Mouse (Mus musculus): ENCODE results near the gene Tars2. TPM values are rescaled to one million over a fixed set of nuclear protein-coding genes. Genes with fewer than 3 reads are reported as not detected.

The Tars2 gene
- polyA plus RNA-seq, 1 experiment from 2014 or later, result 40.1 TPM

GRCm38 (mm10) chr3:95732297-95732696 is 27.7 kb downstream of the Tars2 start:
- Histone ChIP-seq H3K9ac (ENCODE audit: low read depth, low read length) (no peak overlapping the region), H3K9me3 (ENCODE audit: control insufficient read depth, low read length) (no peaks in the 10 kb centered on the region), H3K27me3 (replicated peaks; ENCODE audit: control insufficient read depth, insufficient read depth, low read length) (no peaks in the 10 kb centered on the region), H3K4me2 (ENCODE audit: low read depth, low read length) (no peak overlapping the region), H3K27ac (replicated peaks; ENCODE audit: low read depth, low read length) (no peak overlapping the region), H3K36me3 (ENCODE audit: control insufficient read depth, insufficient read depth, low read length) (peaks cover 16% of the 10 kb centered on the region; the same call in 1 of the 2 replicates), H3K4me1 (ENCODE audit: control insufficient read depth, insufficient read depth, low read length) (peaks cover 7% of the 10 kb centered on the region; the same call in 1 of the 2 replicates), H3K4me3 (ENCODE audit: low read depth, low read length) (no peak overlapping the region)
- DNase-seq (ENCODE audit: low spot score), result no peak
- WGBS, result 94% methylated on average over 9 of the region's 9 CpGs
- ATAC-seq (ENCODE audit: low read depth), result no peak

- H3K27me3 ChIP-seq (replicated peaks; ENCODE audit: control insufficient read depth, insufficient read depth, low read length), result no peaks in the 10 kb centered on the region
- no peak overlapping the region for H3K9ac ChIP-seq (ENCODE audit: low read depth, low read length)
- no peak for DNase-seq (ENCODE audit: low spot score)
- no peak for ATAC-seq (ENCODE audit: low read depth)
- 75% methylated on average over 4 of the region's 4 CpGs for WGBS
- no peak overlapping the region for H3K27ac ChIP-seq (replicated peaks; ENCODE audit: low read depth, low read length)
- peaks cover 15% of the 10 kb centered on the region; the same call in 1 of the 2 replicates for H3K36me3 ChIP-seq (ENCODE audit: control insufficient read depth, insufficient read depth, low read length)
- H3K4me1 ChIP-seq (ENCODE audit: control insufficient read depth, insufficient read depth, low read length), result peaks cover 7% of the 10 kb centered on the region; the same call in 1 of the 2 replicates
- no peak overlapping the region for H3K4me2 ChIP-seq (ENCODE audit: low read depth, low read length)
- H3K4me3 ChIP-seq (ENCODE audit: low read depth, low read length), result no peak overlapping the region
- H3K9me3 ChIP-seq (ENCODE audit: control insufficient read depth, low read length), result no peaks in the 10 kb centered on the region
Observed at GRCm38 (mm10) chr3:95731802-95732201, 28.2 kb downstream of the Tars2 start.

- H3K9ac ChIP-seq (ENCODE audit: low read depth, low read length), result no peak overlapping the region
- WGBS, result 81% methylated on average over 7 of the region's 7 CpGs
- DNase-seq (ENCODE audit: low spot score) (no peak), ATAC-seq (ENCODE audit: low read depth) (no peak)
- no peaks in the 10 kb centered on the region for H3K9me3 ChIP-seq (ENCODE audit: control insufficient read depth, low read length)
- no peak overlapping the region for H3K4me3 ChIP-seq (ENCODE audit: low read depth, low read length)
- no peaks in the 10 kb centered on the region for H3K27me3 ChIP-seq (replicated peaks; ENCODE audit: control insufficient read depth, insufficient read depth, low read length)
- H3K4me2 ChIP-seq (ENCODE audit: low read depth, low read length), result no peak overlapping the region
- no peak overlapping the region for H3K27ac ChIP-seq (replicated peaks; ENCODE audit: low read depth, low read length)
- peaks cover 7% of the 10 kb centered on the region; the same call in 1 of the 2 replicates for H3K4me1 ChIP-seq (ENCODE audit: control insufficient read depth, insufficient read depth, low read length)
- peaks cover 13% of the 10 kb centered on the region; the same call in 1 of the 2 replicates for H3K36me3 ChIP-seq (ENCODE audit: control insufficient read depth, insufficient read depth, low read length)
Observed at GRCm38 (mm10) chr3:95730431-95730830, 29.6 kb downstream of the Tars2 start.

- ATAC-seq (ENCODE audit: low read depth) (no peak), DNase-seq (ENCODE audit: low spot score) (no peak)
- no peaks in the 10 kb centered on the region for H3K9me3 ChIP-seq (ENCODE audit: control insufficient read depth, low read length)
- 91% methylated on average over 2 of the region's 2 CpGs for WGBS
- H3K9ac ChIP-seq (ENCODE audit: low read depth, low read length), result no peak overlapping the region
- no peaks in the 10 kb centered on the region for H3K27me3 ChIP-seq (replicated peaks; ENCODE audit: control insufficient read depth, insufficient read depth, low read length)
- no peaks in the 10 kb centered on the region for H3K4me1 ChIP-seq (ENCODE audit: control insufficient read depth, insufficient read depth, low read length)
- no peak overlapping the region for H3K4me2 ChIP-seq (ENCODE audit: low read depth, low read length)
- H3K27ac ChIP-seq (replicated peaks; ENCODE audit: low read depth, low read length), result no peak overlapping the region
- no peak overlapping the region for H3K4me3 ChIP-seq (ENCODE audit: low read depth, low read length)
- H3K36me3 ChIP-seq (ENCODE audit: control insufficient read depth, insufficient read depth, low read length), result peaks cover 2% of the 10 kb centered on the region; the same call in 1 of the 2 replicates
Observed at GRCm38 (mm10) chr3:95728906-95729305, 31.1 kb downstream of the Tars2 start.

- H3K27me3 ChIP-seq (replicated peaks; ENCODE audit: control insufficient read depth, insufficient read depth, low read length), result no peaks in the 10 kb centered on the region
- no peak for ATAC-seq (ENCODE audit: low read depth)
- no peak for DNase-seq (ENCODE audit: low spot score)
- no peak overlapping the region for H3K27ac ChIP-seq (replicated peaks; ENCODE audit: low read depth, low read length)
- no peaks in the 10 kb centered on the region for H3K9me3 ChIP-seq (ENCODE audit: control insufficient read depth, low read length)
- H3K36me3 ChIP-seq (ENCODE audit: control insufficient read depth, insufficient read depth, low read length), result no peaks in the 10 kb centered on the region
- no peaks in the 10 kb centered on the region for H3K4me1 ChIP-seq (ENCODE audit: control insufficient read depth, insufficient read depth, low read length)
- WGBS, result 54% methylated on average over 7 of the region's 7 CpGs
- H3K4me2 ChIP-seq (ENCODE audit: low read depth, low read length), result no peak overlapping the region
- no peak overlapping the region for H3K9ac ChIP-seq (ENCODE audit: low read depth, low read length)
- H3K4me3 ChIP-seq (ENCODE audit: low read depth, low read length), result no peak overlapping the region
Observed at GRCm38 (mm10) chr3:95726696-95727358, 33.2 kb downstream of the Tars2 start.

- DNase-seq (ENCODE audit: low spot score) (no peak), ATAC-seq (ENCODE audit: low read depth) (no peak)
- Histone ChIP-seq H3K9ac (ENCODE audit: low read depth, low read length) (no peak overlapping the region), H3K27me3 (replicated peaks; ENCODE audit: control insufficient read depth, insufficient read depth, low read length) (no peaks in the 10 kb centered on the region), H3K4me1 (ENCODE audit: control insufficient read depth, insufficient read depth, low read length) (no peaks in the 10 kb centered on the region), H3K27ac (replicated peaks; ENCODE audit: low read depth, low read length) (no peak overlapping the region), H3K4me2 (ENCODE audit: low read depth, low read length) (no peak overlapping the region), H3K36me3 (ENCODE audit: control insufficient read depth, insufficient read depth, low read length) (no peaks in the 10 kb centered on the region), H3K4me3 (ENCODE audit: low read depth, low read length) (no peak overlapping the region), H3K9me3 (ENCODE audit: control insufficient read depth, low read length) (no peaks in the 10 kb centered on the region)
- 86% methylated on average over 7 of the region's 7 CpGs for WGBS
Observed at GRCm38 (mm10) chr3:95725863-95726262, 34.1 kb downstream of the Tars2 start.

GRCm38 (mm10) chr3:95722386-95722785 is 37.6 kb downstream of the Tars2 start:
- H3K4me3 ChIP-seq (ENCODE audit: low read depth, low read length), result no peak overlapping the region
- ATAC-seq (ENCODE audit: low read depth) (no peak), DNase-seq (ENCODE audit: low spot score) (no peak)
- H3K27ac ChIP-seq (replicated peaks; ENCODE audit: low read depth, low read length), result no peak overlapping the region
- H3K27me3 ChIP-seq (replicated peaks; ENCODE audit: control insufficient read depth, insufficient read depth, low read length), result no peaks in the 10 kb centered on the region
- no peaks in the 10 kb centered on the region for H3K9me3 ChIP-seq (ENCODE audit: control insufficient read depth, low read length)
- no peak overlapping the region for H3K4me2 ChIP-seq (ENCODE audit: low read depth, low read length)
- no peaks in the 10 kb centered on the region for H3K36me3 ChIP-seq (ENCODE audit: control insufficient read depth, insufficient read depth, low read length)
- H3K4me1 ChIP-seq (ENCODE audit: control insufficient read depth, insufficient read depth, low read length), result no peaks in the 10 kb centered on the region
- 67% methylated on average over 3 of the region's 3 CpGs for WGBS
- no peak overlapping the region for H3K9ac ChIP-seq (ENCODE audit: low read depth, low read length)

GRCm38 (mm10) chr3:95718153-95718552 is 41.9 kb downstream of the Tars2 start:
- Histone ChIP-seq H3K27me3 (replicated peaks; ENCODE audit: control insufficient read depth, insufficient read depth, low read length) (no peaks in the 10 kb centered on the region), H3K4me2 (ENCODE audit: low read depth, low read length) (no peak overlapping the region), H3K4me1 (ENCODE audit: control insufficient read depth, insufficient read depth, low read length) (no peaks in the 10 kb centered on the region), H3K36me3 (ENCODE audit: control insufficient read depth, insufficient read depth, low read length) (no peaks in the 10 kb centered on the region), H3K9ac (ENCODE audit: low read depth, low read length) (no peak overlapping the region), H3K27ac (replicated peaks; ENCODE audit: low read depth, low read length) (no peak overlapping the region), H3K4me3 (ENCODE audit: low read depth, low read length) (no peak overlapping the region), H3K9me3 (ENCODE audit: control insufficient read depth, low read length) (no peaks in the 10 kb centered on the region)
- ATAC-seq (ENCODE audit: low read depth), result no peak
- WGBS, result 88% methylated on average over 2 of the region's 2 CpGs
- DNase-seq (ENCODE audit: low spot score), result no peak

GRCm38 (mm10) chr3:95716075-95716474 is 43.9 kb downstream of the Tars2 start:
- no peak for DNase-seq (ENCODE audit: low spot score)
- H3K27me3 ChIP-seq (replicated peaks; ENCODE audit: control insufficient read depth, insufficient read depth, low read length), result no peaks in the 10 kb centered on the region
- no peak overlapping the region for H3K9ac ChIP-seq (ENCODE audit: low read depth, low read length)
- H3K27ac ChIP-seq (replicated peaks; ENCODE audit: low read depth, low read length), result no peak overlapping the region
- H3K4me1 ChIP-seq (ENCODE audit: control insufficient read depth, insufficient read depth, low read length), result no peaks in the 10 kb centered on the region
- H3K36me3 ChIP-seq (ENCODE audit: control insufficient read depth, insufficient read depth, low read length), result no peaks in the 10 kb centered on the region
- no peak overlapping the region for H3K4me3 ChIP-seq (ENCODE audit: low read depth, low read length)
- H3K9me3 ChIP-seq (ENCODE audit: control insufficient read depth, low read length), result no peaks in the 10 kb centered on the region
- ATAC-seq (ENCODE audit: low read depth), result no peak
- no peak overlapping the region for H3K4me2 ChIP-seq (ENCODE audit: low read depth, low read length)
- 90% methylated on average over 1 of the region's 1 CpGs for WGBS
